Mouse (Mus musculus) stomach, postnatal 0 days (tissue): Measurements from ENCODE around the gene Usp36.

Source experiments
- CTCF ChIP-seq: IDR thresholded peaks from 2 replicates; pipeline ENCODE4 v1.5.1; 2016; ENCODE audit warnings: antibody characterized with exemption, low read depth, mild to moderate bottlenecking, moderate library complexity
- EP300 ChIP-seq: optimal IDR thresholded peaks from 2 replicates; pipeline ENCODE3; 2016; ENCODE audit warnings: antibody characterized with exemption

GRCm38 (mm10) chr11:118289562-118289961, 482 bp downstream of the Usp36 start:
- TF ChIP-seq CTCF = no peak
- no peak for TF ChIP-seq EP300
